Mouse (Mus musculus) embryonic fibroblast, embryonic 13.5 days (primary cell): ENCODE results near the gene Inka2.

Experiments
- CTCF ChIP-seq: IDR thresholded peaks from 2 replicates; pipeline ENCODE4 v1.5.1; 2011; ENCODE audit warnings: mild to moderate bottlenecking, control low read depth, low read length, moderate library complexity, borderline replicate concordance; ENCODE audit not compliant: insufficient read depth
- POLR2A ChIP-seq: IDR thresholded peaks from 2 replicates; pipeline ENCODE4 v1.6.1; 2011; ENCODE audit warnings: low read depth, mild to moderate bottlenecking, control low read depth, low read length, moderate library complexity

GRCm38 (mm10) chr3:105712827-105713226 lies 8.4 kb downstream of the Inka2 start:
- TF ChIP-seq CTCF: no peak
- no peak for TF ChIP-seq POLR2A
